Mouse (Mus musculus) heart, embryonic 12.5 days (tissue): ENCODE data around the gene Kctd18. TPM values are rescaled to one million over a fixed set of nuclear protein-coding genes. Genes with fewer than 3 reads are reported as not detected.

Experiments
- ATAC-seq: fragments of 200-750 bp; cut with Nextera tagmentation; 2 replicates; pipeline ENCODE4 v1.8.0; 2017; ENCODE audit warnings: moderate TSS enrichment, moderate library complexity; ENCODE audit not compliant: insufficient number of reproducible peaks, low FRiP score
- H3K27ac ChIP-seq: fragments of 300-500 bp; sonication (generic); 2 replicates; pipeline ENCODE4 v1.5.1; 2016; ENCODE audit warnings: mild to moderate bottlenecking, moderate library complexity; ENCODE audit not compliant: poor library complexity, severe bottlenecking
- H3K27me3 ChIP-seq: fragments of 300-500 bp; sonication (generic); replicated peaks from 2 replicates; pipeline ENCODE4 v1.6.1; 2016; ENCODE audit warnings: mild to moderate bottlenecking, moderate library complexity
- H3K36me3 ChIP-seq: fragments of 300-500 bp; sonication (generic); 2 replicates; pipeline ENCODE4 v1.6.1; 2016; ENCODE audit warnings: mild to moderate bottlenecking, moderate library complexity
- H3K4me1 ChIP-seq: fragments of 300-500 bp; sonication (generic); replicated peaks from 2 replicates; pipeline ENCODE4 v1.6.1; 2016; ENCODE audit warnings: mild to moderate bottlenecking
- H3K4me2 ChIP-seq: fragments of 300-500 bp; sonication (generic); 2 replicates; pipeline ENCODE4 v1.6.1; 2016; ENCODE audit warnings: mild to moderate bottlenecking, moderate library complexity
- H3K4me3 ChIP-seq: fragments of 300-500 bp; sonication (generic); 2 replicates; pipeline ENCODE4 v1.5.1; 2016; ENCODE audit warnings: mild to moderate bottlenecking
- H3K9ac ChIP-seq: fragments of 300-500 bp; sonication (generic); 2 replicates; pipeline ENCODE4 v1.6.1; 2016; ENCODE audit warnings: mild to moderate bottlenecking, moderate library complexity
- H3K9me3 ChIP-seq: fragments of 300-500 bp; sonication (generic); replicated peaks from 2 replicates; pipeline ENCODE4 v1.6.1; 2016; ENCODE audit warnings: mild to moderate bottlenecking, moderate library complexity
- WGBS: fragments of 180-500 bp; shearing (Covaris S2); methylation state at CpG from one replicate; pipeline ENCODE4 v1.1.7; 2016; 5-methylcytosine and 5-hydroxymethylcytosine counted together
- polyA plus RNA-seq: library from polyadenylated mRNA; unstranded; fragments of >200 nt; fragmentation: Nextera tagmentation; extraction: Ambion mirVana; gene quantifications from 2 replicates; pipeline ENCODE4 v1.2.1, GENCODE M21; 2016

The Kctd18 gene
- polyA plus RNA-seq, 1 experiment from 2014 or later: 11.2 TPM

- Histone ChIP-seq H3K4me3 (no peak overlapping the region), H3K9me3 (no peaks in the 10 kb centered on the region), H3K27me3 (no peaks in the 10 kb centered on the region), H3K4me2 (no peak overlapping the region), H3K4me1 (no peaks in the 10 kb centered on the region), H3K9ac (no peak overlapping the region), H3K27ac (no peak overlapping the region), H3K36me3 (peaks cover 28% of the 10 kb centered on the region)
- no peak for ATAC-seq
- WGBS: 22% methylated on average over 2 of the region's 2 CpGs
Measured at GRCm38 (mm10) chr1:57947552-57948347, 71.0 kb downstream of the Kctd18 start.

- no peaks in the 10 kb centered on the region for H3K4me1 ChIP-seq
- 0 out of 2 replicates have a peak, but pooled peaks cover 3% of the 10 kb centered on the region for H3K27me3 ChIP-seq
- no peak overlapping the region for H3K9ac ChIP-seq
- no peaks in the 10 kb centered on the region for H3K9me3 ChIP-seq
- no peak overlapping the region for H3K27ac ChIP-seq
- WGBS: 82% methylated on average over 6 of the region's 6 CpGs
- ATAC-seq: no peak
- peaks cover 42% of the 10 kb centered on the region for H3K36me3 ChIP-seq
- no peak overlapping the region for H3K4me3 ChIP-seq
- H3K4me2 ChIP-seq: no peak overlapping the region
Measured at GRCm38 (mm10) chr1:57942215-57942614, 76.5 kb downstream of the Kctd18 start.

GRCm38 (mm10) chr1:57941734-57942133, 77.0 kb downstream of the Kctd18 start:
- H3K4me2 ChIP-seq: no peak overlapping the region
- 0 out of 2 replicates have a peak, but pooled peaks cover 3% of the 10 kb centered on the region for H3K27me3 ChIP-seq
- no peaks in the 10 kb centered on the region for H3K4me1 ChIP-seq
- WGBS: 47% methylated on average over 11 of the region's 11 CpGs
- ATAC-seq: no peak
- H3K9ac ChIP-seq: no peak overlapping the region
- no peaks in the 10 kb centered on the region for H3K9me3 ChIP-seq
- no peak overlapping the region for H3K4me3 ChIP-seq
- H3K36me3 ChIP-seq: peaks cover 42% of the 10 kb centered on the region
- no peak overlapping the region for H3K27ac ChIP-seq

- H3K4me2 ChIP-seq: no peak overlapping the region
- no peaks in the 10 kb centered on the region for H3K9me3 ChIP-seq
- H3K27ac ChIP-seq: no peak overlapping the region
- no peak for ATAC-seq
- 0 out of 2 replicates have a peak, but pooled peaks cover 3% of the 10 kb centered on the region for H3K27me3 ChIP-seq
- WGBS: 68% methylated on average over 7 of the region's 7 CpGs
- H3K36me3 ChIP-seq: peaks cover 39% of the 10 kb centered on the region
- H3K4me1 ChIP-seq: no peaks in the 10 kb centered on the region
- H3K4me3 ChIP-seq: no peak overlapping the region
- no peak overlapping the region for H3K9ac ChIP-seq
Measured at GRCm38 (mm10) chr1:57941095-57941494, 77.7 kb downstream of the Kctd18 start.

GRCm38 (mm10) chr1:57940691-57941090, 78.1 kb downstream of the Kctd18 start:
- Histone ChIP-seq H3K4me1 (no peaks in the 10 kb centered on the region), H3K4me3 (no peak overlapping the region), H3K27ac (no peak overlapping the region), H3K36me3 (peaks cover 38% of the 10 kb centered on the region; the same call in 1 of the 2 replicates), H3K4me2 (no peak overlapping the region), H3K9ac (no peak overlapping the region), H3K9me3 (no peaks in the 10 kb centered on the region), H3K27me3 (0 out of 2 replicates have a peak, but pooled peaks cover 3% of the 10 kb centered on the region)
- no peak for ATAC-seq
- 68% methylated on average over 10 of the region's 10 CpGs for WGBS

- H3K4me1 ChIP-seq: no peaks in the 10 kb centered on the region
- H3K4me2 ChIP-seq: no peak overlapping the region
- no peaks in the 10 kb centered on the region for H3K9me3 ChIP-seq
- no peak overlapping the region for H3K4me3 ChIP-seq
- 0 out of 2 replicates have a peak, but pooled peaks cover 9% of the 10 kb centered on the region for H3K36me3 ChIP-seq
- WGBS: 60% methylated on average over 1 of the region's 1 CpGs
- H3K27me3 ChIP-seq: no peaks in the 10 kb centered on the region
- no peak for ATAC-seq
- no peak overlapping the region for H3K9ac ChIP-seq
- no peak overlapping the region for H3K27ac ChIP-seq
Measured at GRCm38 (mm10) chr1:57934287-57934686, 84.5 kb downstream of the Kctd18 start.

- Histone ChIP-seq H3K9ac (no peak overlapping the region), H3K27ac (no peak overlapping the region), H3K4me1 (no peaks in the 10 kb centered on the region), H3K4me2 (no peak overlapping the region), H3K27me3 (no peaks in the 10 kb centered on the region), H3K36me3 (peaks cover 8% of the 10 kb centered on the region; the same call in 1 of the 2 replicates), H3K9me3 (no peaks in the 10 kb centered on the region), H3K4me3 (no peak overlapping the region)
- ATAC-seq: no peak
- WGBS: 79% methylated on average over 4 of the region's 4 CpGs
Measured at GRCm38 (mm10) chr1:57918567-57918966, 100.2 kb downstream of the Kctd18 start.

- 85% methylated on average over 5 of the region's 5 CpGs for WGBS
- no peaks in the 10 kb centered on the region for H3K27me3 ChIP-seq
Measured at GRCm38 (mm10) chr1:57917342-57917741, 101.4 kb downstream of the Kctd18 start.

GRCm38 (mm10) chr1:57911561-57911960, 107.2 kb downstream of the Kctd18 start:
- ATAC-seq: no peak
- no peak overlapping the region for H3K9ac ChIP-seq
- no peak overlapping the region for H3K27ac ChIP-seq
- H3K9me3 ChIP-seq: no peaks in the 10 kb centered on the region
- H3K4me2 ChIP-seq: no peak overlapping the region
- H3K4me3 ChIP-seq: no peak overlapping the region
- 77% methylated on average over 6 of the region's 6 CpGs for WGBS
- no peaks in the 10 kb centered on the region for H3K27me3 ChIP-seq
- no peaks in the 10 kb centered on the region for H3K4me1 ChIP-seq
- H3K36me3 ChIP-seq: peaks cover 21% of the 10 kb centered on the region

More at GRCm38 (mm10) chr1:57917342-57917741, 101.4 kb downstream of the Kctd18 start:
- H3K4me2 ChIP-seq: no peak overlapping the region
- H3K4me1 ChIP-seq: no peaks in the 10 kb centered on the region
- no peak overlapping the region for H3K9ac ChIP-seq
- H3K4me3 ChIP-seq: no peak overlapping the region
- H3K36me3 ChIP-seq: peaks cover 8% of the 10 kb centered on the region; the same call in 1 of the 2 replicates
- no peak overlapping the region for H3K27ac ChIP-seq
- no peaks in the 10 kb centered on the region for H3K9me3 ChIP-seq
- no peak for ATAC-seq

- H3K27ac ChIP-seq: no peak overlapping the region
- no peak overlapping the region for H3K4me3 ChIP-seq
- H3K9me3 ChIP-seq: no peaks in the 10 kb centered on the region
- H3K9ac ChIP-seq: no peak overlapping the region
- H3K4me2 ChIP-seq: no peak overlapping the region
- peaks cover 14% of the 10 kb centered on the region for H3K4me1 ChIP-seq
- H3K36me3 ChIP-seq: peaks cover 33% of the 10 kb centered on the region
- no peaks in the 10 kb centered on the region for H3K27me3 ChIP-seq
- ATAC-seq: no peak
Measured at GRCm38 (mm10) chr1:57906312-57906711, 112.4 kb downstream of the Kctd18 start.

GRCm38 (mm10) chr1:57905912-57906311, 112.8 kb downstream of the Kctd18 start:
- no peaks in the 10 kb centered on the region for H3K9me3 ChIP-seq
- no peak overlapping the region for H3K27ac ChIP-seq
- no peaks in the 10 kb centered on the region for H3K27me3 ChIP-seq
- H3K9ac ChIP-seq: no peak overlapping the region
- no peak for ATAC-seq
- H3K4me2 ChIP-seq: no peak overlapping the region
- no peak overlapping the region for H3K4me3 ChIP-seq
- peaks cover 14% of the 10 kb centered on the region for H3K4me1 ChIP-seq
- H3K36me3 ChIP-seq: peaks cover 33% of the 10 kb centered on the region
- WGBS: 80% methylated on average over 3 of the region's 3 CpGs
